Mouse (Mus musculus): ENCODE measurements around the gene Oxa1l.
"Not testable (repeated sequence)": the region's sequence is repeated elsewhere in the genome, so short reads cannot be mapped to it uniquely, and the experiment has no call there.

Gene Oxa1l

DNA sequence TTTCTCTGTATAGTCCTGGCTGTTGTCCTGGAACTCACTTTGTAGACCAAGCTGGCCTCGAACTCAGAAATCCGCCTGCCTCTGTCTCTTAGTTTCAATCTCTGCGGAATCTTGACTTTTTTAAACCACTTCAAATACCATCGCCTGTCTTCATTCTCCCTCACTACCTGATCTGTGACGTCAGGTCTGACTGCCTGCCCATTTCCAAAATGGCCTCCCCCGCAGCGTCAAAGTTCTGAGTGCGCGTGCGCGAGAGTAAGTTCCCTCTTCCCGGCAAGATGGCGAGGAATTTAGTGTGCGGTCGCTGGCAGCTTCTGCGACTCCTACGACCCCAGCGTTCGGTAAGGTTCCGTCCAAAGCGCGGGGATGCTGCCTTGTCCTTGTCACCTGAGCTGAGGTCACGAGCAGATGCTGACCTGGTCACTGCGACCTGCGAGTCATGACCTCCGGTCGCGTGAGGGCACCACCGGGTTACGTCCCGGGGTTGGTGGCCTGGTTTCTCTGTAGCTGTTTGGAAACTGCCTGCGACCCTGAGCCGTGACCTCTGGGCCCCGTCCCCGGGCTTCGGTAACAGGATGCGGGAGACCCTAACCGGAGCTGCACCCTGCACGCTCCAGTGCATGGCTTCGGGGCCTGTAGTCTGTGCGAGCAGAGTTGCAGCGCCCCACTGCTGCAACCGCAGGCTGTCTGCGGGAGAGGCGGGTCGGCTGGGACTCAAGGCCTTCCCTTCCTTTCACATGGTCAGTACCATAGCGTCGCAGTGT, at the start of gene Oxa1l:
Gene Oxa1l (plus strand): TSS at position 258 of the 764 bp plus-strand sequence.
- in situ Hi-C loops (cut with MboI; ENCODE audit: low pct_unique_long_range_greater_than_20kb in 1 of 2, low sequenced_read_pairs in 2 of 2, unreplicated experiment in 1 of 2) = no loop called here

- in situ Hi-C loops (cut with MboI; ENCODE audit: low pct_unique_long_range_greater_than_20kb in 1 of 2, low sequenced_read_pairs in 2 of 2, unreplicated experiment in 1 of 2) = no loop called here
These were observed 48.9 kb upstream of the Oxa1l start for GRCm38 (mm10) chr14:54311763-54312162.

GRCm38 (mm10) chr14:54321556-54322376, 38.9 kb upstream of the Oxa1l start:
- in situ Hi-C loops (cut with MboI; ENCODE audit: low pct_unique_long_range_greater_than_20kb in 1 of 2, low sequenced_read_pairs in 2 of 2, unreplicated experiment in 1 of 2) = loop anchor here (10.0 kb wide), 2 partner anchors 57 to 77 kb away; no protein-coding TSS in a partner anchor

GRCm38 (mm10) chr14:54324486-54324885, 36.1 kb upstream of the Oxa1l start:
- in situ Hi-C loops (cut with MboI; ENCODE audit: low pct_unique_long_range_greater_than_20kb in 1 of 2, low sequenced_read_pairs in 2 of 2, unreplicated experiment in 1 of 2) = loop anchor here (10.0 kb wide), 2 partner anchors 60 to 80 kb away; no protein-coding TSS in a partner anchor

GRCm38 (mm10) chr14:54328548-54328947, 32.1 kb upstream of the Oxa1l start:
- in situ Hi-C loops (cut with MboI; ENCODE audit: low pct_unique_long_range_greater_than_20kb in 1 of 2, low sequenced_read_pairs in 2 of 2, unreplicated experiment in 1 of 2) = loop anchor here (10.0 kb wide), 2 partner anchors 64 to 84 kb away; no protein-coding TSS in a partner anchor

DNA sequence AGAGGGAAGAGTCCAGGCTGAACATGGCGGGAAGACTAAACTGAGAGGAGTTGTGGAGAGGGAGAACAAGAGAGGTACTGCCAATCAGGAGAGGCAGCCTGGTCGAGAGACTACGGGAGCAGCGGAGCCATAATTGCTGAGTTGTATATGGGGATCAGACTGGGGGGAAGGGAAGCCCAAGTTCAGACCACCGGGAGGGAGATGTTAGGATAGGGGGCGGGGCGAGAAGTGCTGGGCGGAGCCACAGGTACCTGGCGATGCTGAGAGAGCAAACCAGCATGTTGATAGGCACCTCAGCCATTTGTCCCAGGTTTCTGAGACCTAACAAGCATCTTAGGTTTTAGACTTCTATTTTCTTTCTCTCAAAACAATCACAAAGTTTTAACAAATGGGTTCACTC, 31.4 kb upstream of the Oxa1l start:
- in situ Hi-C loops (cut with MboI; ENCODE audit: low pct_unique_long_range_greater_than_20kb in 1 of 2, low sequenced_read_pairs in 2 of 2, unreplicated experiment in 1 of 2) = loop anchor here (10.0 kb wide), 2 partner anchors 64 to 84 kb away; no protein-coding TSS in a partner anchor

DNA sequence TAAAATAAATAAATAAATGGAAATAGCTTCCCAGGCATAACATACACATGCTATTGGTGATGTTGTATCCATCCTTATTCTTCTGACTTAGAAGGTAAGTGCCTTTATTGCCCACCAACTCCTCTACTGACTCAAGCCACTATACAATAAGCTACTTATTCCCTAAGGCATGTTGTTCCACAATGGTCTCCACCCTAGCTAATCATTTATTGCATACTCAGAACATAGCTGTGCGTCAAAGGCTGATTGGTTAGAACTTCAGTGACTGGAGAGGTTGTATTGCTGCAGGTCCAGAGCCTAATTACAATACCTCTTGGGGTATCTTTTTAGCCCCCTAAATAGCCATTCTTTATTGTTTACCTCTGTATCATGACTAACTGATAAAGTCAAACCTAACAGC, 29.5 kb upstream of the Oxa1l start:
- in situ Hi-C loops (cut with MboI; ENCODE audit: low pct_unique_long_range_greater_than_20kb in 1 of 2, low sequenced_read_pairs in 2 of 2, unreplicated experiment in 1 of 2) = no loop called here

DNA sequence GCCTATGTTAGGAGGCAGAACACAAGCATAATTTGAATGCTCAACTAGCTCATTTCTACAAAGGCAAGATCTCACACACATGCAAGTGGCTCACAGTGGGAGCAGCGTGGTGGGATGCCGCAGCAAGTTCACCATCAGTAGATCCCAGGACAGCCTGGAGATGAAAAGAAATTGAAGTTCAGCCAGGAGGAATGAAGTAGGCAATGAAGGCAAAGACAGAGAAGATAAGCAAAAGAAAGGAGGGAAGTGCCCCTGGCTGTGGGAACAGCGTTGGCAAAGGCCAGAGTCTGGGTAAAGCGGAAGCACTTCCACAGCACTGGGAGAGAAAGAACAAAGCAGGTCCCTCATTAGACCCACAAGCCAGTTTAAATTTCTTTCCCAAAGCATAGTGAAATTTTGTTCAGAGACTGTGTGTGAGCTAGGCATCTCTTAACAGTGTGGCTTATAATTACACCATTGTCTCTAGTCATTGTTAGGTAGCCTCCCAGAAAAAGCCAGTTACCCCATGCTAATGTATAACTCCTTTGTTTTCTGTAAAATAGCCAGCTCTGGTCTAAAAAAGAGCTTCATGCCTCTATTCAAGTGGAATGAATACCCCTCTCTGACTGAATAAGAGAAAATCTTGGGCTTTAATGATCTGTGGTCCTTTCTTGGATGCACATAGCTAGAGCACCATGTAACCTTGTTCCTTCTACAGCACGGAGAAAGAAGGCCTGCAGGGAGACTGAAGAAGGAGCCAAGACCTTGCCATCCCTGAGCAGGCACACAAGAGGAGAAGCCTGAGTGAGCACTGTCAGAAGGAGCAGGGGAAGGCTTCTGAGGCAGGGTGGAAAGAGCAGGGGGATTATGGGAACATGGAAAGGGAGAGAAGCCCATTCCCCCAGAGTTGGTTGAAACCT, 28.2 kb upstream of the Oxa1l start:
- in situ Hi-C loops (cut with MboI; ENCODE audit: low pct_unique_long_range_greater_than_20kb in 1 of 2, low sequenced_read_pairs in 2 of 2, unreplicated experiment in 1 of 2) = no loop called here

- in situ Hi-C loops (cut with MboI; ENCODE audit: low pct_unique_long_range_greater_than_20kb in 1 of 2, low sequenced_read_pairs in 2 of 2, unreplicated experiment in 1 of 2) = no loop called here
These were observed 27.0 kb upstream of the Oxa1l start for GRCm38 (mm10) chr14:54333452-54334189.

- in situ Hi-C loops (cut with MboI; ENCODE audit: low pct_unique_long_range_greater_than_20kb in 1 of 2, low sequenced_read_pairs in 2 of 2, unreplicated experiment in 1 of 2) = no loop called here
These were observed 19.8 kb upstream of the Oxa1l start for GRCm38 (mm10) chr14:54340836-54341235.

DNA sequence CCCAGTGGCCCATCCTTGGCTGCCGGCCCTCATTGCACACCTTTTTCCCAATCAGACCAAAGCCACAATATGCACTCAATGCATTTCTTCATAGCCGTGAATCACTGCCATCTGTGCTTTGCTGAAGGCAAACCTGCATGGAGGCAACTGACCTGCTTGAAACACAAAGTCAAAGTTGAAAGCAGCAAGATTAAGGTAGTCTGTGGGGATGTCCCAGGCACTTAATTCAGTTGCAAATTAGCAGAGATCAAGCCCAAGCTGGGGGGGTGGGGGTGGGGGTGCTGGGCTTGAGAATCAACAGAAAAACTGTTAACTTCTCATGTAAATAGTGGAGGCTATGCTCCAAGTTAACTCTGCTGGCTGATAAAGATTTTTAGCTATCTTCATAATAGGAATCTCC, 18.8 kb upstream of the Oxa1l start:
- in situ Hi-C loops (cut with MboI; ENCODE audit: low pct_unique_long_range_greater_than_20kb in 1 of 2, low sequenced_read_pairs in 2 of 2, unreplicated experiment in 1 of 2) = not testable (repeated sequence)

GRCm38 (mm10) chr14:54350773-54351541, 9.7 kb upstream of the Oxa1l start:
- in situ Hi-C loops (cut with MboI; ENCODE audit: low pct_unique_long_range_greater_than_20kb in 1 of 2, low sequenced_read_pairs in 2 of 2, unreplicated experiment in 1 of 2) = not testable (repeated sequence)

- in situ Hi-C loops (cut with MboI; ENCODE audit: low pct_unique_long_range_greater_than_20kb in 1 of 2, low sequenced_read_pairs in 2 of 2, unreplicated experiment in 1 of 2) = no loop called here
These were observed 8.3 kb upstream of the Oxa1l start for GRCm38 (mm10) chr14:54352314-54352713.

GRCm38 (mm10) chr14:54354406-54354805, 6.2 kb upstream of the Oxa1l start:
- in situ Hi-C loops (cut with MboI; ENCODE audit: low pct_unique_long_range_greater_than_20kb in 1 of 2, low sequenced_read_pairs in 2 of 2, unreplicated experiment in 1 of 2) = no loop called here

GRCm38 (mm10) chr14:54363156-54363555, 2.5 kb downstream of the Oxa1l start:
- in situ Hi-C loops (cut with MboI; ENCODE audit: low pct_unique_long_range_greater_than_20kb in 1 of 2, low sequenced_read_pairs in 2 of 2, unreplicated experiment in 1 of 2) = no loop called here

- in situ Hi-C loops (cut with MboI; ENCODE audit: low pct_unique_long_range_greater_than_20kb in 1 of 2, low sequenced_read_pairs in 2 of 2, unreplicated experiment in 1 of 2) = no loop called here
These were observed 4.5 kb downstream of the Oxa1l start for GRCm38 (mm10) chr14:54365026-54365645.

- in situ Hi-C loops (cut with MboI; ENCODE audit: low pct_unique_long_range_greater_than_20kb in 1 of 2, low sequenced_read_pairs in 2 of 2, unreplicated experiment in 1 of 2) = no loop called here
These were observed 5.9 kb downstream of the Oxa1l start for GRCm38 (mm10) chr14:54366581-54366980.

Data from mouse embryonic stem cell (cell line).